Mouse (Mus musculus): ENCODE data around the gene Kansl3. TPM values are rescaled to one million over a fixed set of nuclear protein-coding genes. Genes with fewer than 3 reads are reported as not detected.

Kansl3 gene
- total RNA-seq, 2 experiments from 2014 or later = 76.1 to 76.8 TPM

DNA sequence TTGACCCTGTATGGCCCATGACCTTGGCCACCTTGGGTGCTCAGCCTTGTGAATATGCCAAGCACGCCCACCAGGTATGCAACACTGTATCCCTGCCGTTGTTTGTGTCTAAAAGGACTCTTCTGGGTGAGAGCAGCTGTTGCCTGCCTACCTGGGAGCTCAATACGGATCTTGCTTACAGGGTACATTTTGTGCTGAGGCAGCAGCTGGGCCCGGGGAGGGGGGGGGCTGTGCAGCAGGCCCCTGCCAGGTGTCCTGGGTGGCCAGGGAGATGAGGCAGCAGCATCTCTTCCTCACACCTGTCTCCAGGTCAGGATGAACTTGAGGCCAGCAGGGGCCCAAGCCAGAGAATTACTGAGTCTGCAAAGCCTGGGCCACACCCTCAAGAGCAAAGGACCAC lies 70.9 kb downstream of the Kansl3 start:
- TF ChIP-seq CTCF (conservative IDR thresholded peaks at IDR 0.05) = no peak
- Histone ChIP-seq H3K4me3 (no peak overlapping the region), H3K27ac (no peak overlapping the region)
- DNase-seq (ENCODE audit: low spot score in 2 of 2) = no peak

DNA sequence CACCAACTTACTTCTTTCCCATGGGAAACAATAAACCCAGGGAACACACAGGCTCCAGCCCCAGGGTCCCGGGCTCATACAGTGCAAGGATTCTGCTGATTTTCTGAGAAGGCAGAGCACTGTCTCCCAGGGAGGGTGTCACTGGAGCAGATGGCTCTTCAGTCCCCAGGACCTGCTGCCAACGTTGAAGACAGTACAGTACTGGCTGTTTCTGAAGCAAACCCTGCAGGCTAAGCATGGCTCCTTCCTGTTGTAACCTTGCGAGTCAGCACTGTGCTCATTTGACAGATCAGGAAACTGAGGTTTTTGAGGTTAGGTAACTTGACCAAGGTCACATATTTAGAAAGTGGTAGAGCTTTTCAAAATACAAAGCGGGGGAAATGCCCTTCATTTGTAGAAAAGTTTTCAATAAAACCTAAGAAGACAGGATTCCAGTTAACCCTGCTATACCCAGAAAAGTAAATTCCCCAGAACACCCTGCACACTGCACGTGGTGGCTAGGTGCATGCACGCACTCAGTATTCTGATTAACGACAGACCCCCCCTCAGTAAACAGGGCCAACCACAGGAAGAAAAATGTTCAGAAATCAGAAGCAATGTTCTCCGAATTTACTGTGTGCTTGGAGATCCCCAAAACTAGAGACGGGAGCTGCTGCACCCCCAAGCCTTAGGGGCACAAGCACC lies 72.4 kb downstream of the Kansl3 start:
- no peak for TF ChIP-seq CTCF (conservative IDR thresholded peaks at IDR 0.05)
- DNase-seq (ENCODE audit: low spot score in 2 of 2) = no peak
- Histone ChIP-seq H3K27ac (no peak overlapping the region), H3K4me3 (no peak overlapping the region)

DNA sequence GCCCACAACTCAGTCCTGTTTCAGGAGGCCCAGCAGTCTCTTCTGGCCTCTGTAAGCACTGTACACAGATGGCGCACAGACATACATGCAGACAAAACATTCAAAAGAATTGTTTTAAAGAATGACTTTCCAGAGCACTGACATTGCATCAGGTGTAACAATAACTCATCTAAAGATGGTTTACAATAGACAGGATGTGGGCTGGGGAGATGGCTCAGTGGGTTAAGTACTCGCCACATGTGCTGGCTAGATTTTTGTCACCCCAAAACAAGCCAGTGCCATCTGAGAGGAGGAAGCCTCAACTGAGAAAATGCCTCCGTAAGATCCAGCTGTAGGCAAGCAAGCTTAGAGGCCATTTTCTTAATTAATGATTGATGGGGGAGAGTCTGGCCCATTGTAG lies 74.6 kb downstream of the Kansl3 start:
- no peak overlapping the region for H3K27ac ChIP-seq
- no peak overlapping the region for H3K4me3 ChIP-seq
- no peak for TF ChIP-seq CTCF (conservative IDR thresholded peaks at IDR 0.05)
- no peak for DNase-seq (ENCODE audit: low spot score in 2 of 2)

DNA sequence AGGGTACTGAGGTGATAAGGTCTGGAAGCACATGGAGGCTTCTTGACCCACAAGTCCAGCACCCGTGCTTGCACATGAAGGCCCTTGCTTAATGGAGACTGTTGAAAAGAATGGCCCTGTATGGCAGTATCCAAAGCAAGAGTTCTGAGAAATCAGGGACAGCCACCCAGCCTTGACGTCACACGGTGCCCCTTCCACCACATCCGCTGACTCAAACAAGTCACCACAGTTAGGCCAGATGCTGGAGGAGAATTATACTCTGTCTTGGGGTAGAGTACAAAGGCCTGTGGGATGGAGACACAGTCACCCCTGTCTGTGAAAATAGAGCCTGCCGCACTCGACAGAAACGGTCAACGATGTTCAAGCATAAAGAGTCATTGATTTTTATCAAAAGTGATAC lies 75.5 kb downstream of the Kansl3 start:
- DNase-seq (ENCODE audit: low spot score in 2 of 2) = no peak
- Histone ChIP-seq H3K4me3 (no peak overlapping the region), H3K27ac (no peak overlapping the region)
- no peak for TF ChIP-seq CTCF (conservative IDR thresholded peaks at IDR 0.05)

Small RNA genes within 50 kb of the gene (microRNA-seq; reads per million reads assigned to microRNA genes)
- gene Mir6898 = 0 to 0.32 reads per million in 2 experiments

Other genes starting within 250 kb of the Kansl3 start
- gene Uggt1, start 124.5 kb downstream of the Kansl3 start, total RNA-seq (2021) = 10 to 100 TPM; 37.1 to 39.0 TPM
- under 1 TPM; 0.44 to 0.92 TPM for gene Neurl3, start 94.5 kb downstream of the Kansl3 start, total RNA-seq (2021)
- gene Arid5a, start 61.4 kb downstream of the Kansl3 start, total RNA-seq (2021) = 10 to 100 TPM; 15.1 to 15.4 TPM
- not detected for gene Fer1l5, start 3.1 kb upstream of the Kansl3 start, total RNA-seq (2021)
- 10 to 100 TPM; 73.2 to 77.2 TPM for gene Lman2l, start 76.1 kb upstream of the Kansl3 start, total RNA-seq (2021)
- gene Cnnm4, start 102.4 kb upstream of the Kansl3 start, total RNA-seq (2021) = 10 to 100 TPM; 16.9 to 17.2 TPM
- 10 to 100 TPM; 33.1 to 38.1 TPM for gene Cnnm3, start 142.7 kb upstream of the Kansl3 start, total RNA-seq (2021)
- gene Ankrd23, start 167.7 kb upstream of the Kansl3 start, total RNA-seq (2021) = 10 to 100 TPM in 1 of 2 experiments, 1 to 10 TPM in 1; 6.8 to 10.3 TPM
- not detected for gene Gm42417, start 170.2 kb upstream of the Kansl3 start, total RNA-seq (2021)
- gene Ankrd39, start 178.3 kb upstream of the Kansl3 start, total RNA-seq (2021) = 10 to 100 TPM; 13.4 to 13.7 TPM
- 10 to 100 TPM; 13.4 to 13.6 TPM for gene Sema4c, start 189.2 kb upstream of the Kansl3 start, total RNA-seq (2021)

Measured in layer of hippocampus, adult 2 months (tissue).